Mouse (Mus musculus): ENCODE results near the gene Chst8.

DNA sequence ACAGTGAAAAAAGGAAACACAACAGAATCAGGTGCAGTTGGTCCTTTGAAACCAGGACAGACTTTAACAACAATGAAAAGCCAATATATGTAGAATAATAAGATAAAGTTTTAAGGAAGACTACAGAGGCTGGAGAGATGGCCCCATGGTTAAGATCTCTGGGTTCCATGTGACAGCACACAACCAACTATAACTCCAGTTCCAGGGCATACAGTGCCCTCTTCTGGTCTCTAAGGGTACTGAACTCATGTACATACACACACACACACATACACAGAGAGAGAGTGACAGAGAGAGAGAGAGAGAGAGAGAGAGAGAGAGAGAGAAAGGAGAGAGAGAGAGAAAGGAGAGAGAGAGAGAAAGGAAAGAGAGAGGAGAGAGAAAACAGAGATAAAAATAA is 25.3 kb downstream of the Chst8 start:
- TF ChIP-seq ZC3H11A (IDR thresholded peaks at IDR 0.05; ENCODE audit: borderline replicate concordance, low read depth, low read length) = no peak
- no peak for TF ChIP-seq CHD2 (IDR thresholded peaks at IDR 0.05; ENCODE audit: low read depth, low read length)
- TF ChIP-seq ZNF384 (IDR thresholded peaks at IDR 0.05; ENCODE audit: low read depth, low read length) = no peak
- no peak for TF ChIP-seq MAFK (IDR thresholded peaks at IDR 0.05; ENCODE audit: insufficient read depth, low read depth, low read length)
- TF ChIP-seq HCFC1 (IDR thresholded peaks at IDR 0.05; ENCODE audit: borderline replicate concordance, insufficient read depth, low read length) = no peak
